Mouse (Mus musculus) small intestine, adult 2 months (tissue): ENCODE measurements around the gene Rims1.

ENCODE experiments used
- CTCF ChIP-seq: fragments of 200-500 bp; IDR thresholded peaks from 2 replicates; pipeline ENCODE4 v1.5.1; 2012; ENCODE audit warnings: low read depth, mild to moderate bottlenecking, control low read depth, inconsistent platforms, low read length, moderate library complexity, mixed read lengths; ENCODE audit not compliant: insufficient replicate concordance, insufficient read length; ENCODE audit errors: extremely low read depth
- POLR2A ChIP-seq: fragments of 200-500 bp; IDR thresholded peaks from 2 replicates; pipeline ENCODE4 v1.6.1; 2012; ENCODE audit warnings: low read depth, mild to moderate bottlenecking, control low read depth, inconsistent platforms, low read length, moderate library complexity

- TF ChIP-seq CTCF (no peak), POLR2A (no peak)
Measured at GRCm38 (mm10) chr1:22311471-22311870, 494.3 kb downstream of the Rims1 start.
